Mouse (Mus musculus) liver, embryonic 13.5 days (tissue): Measurements from ENCODE around the gene Ncam1. TPM values are rescaled to one million over a fixed set of nuclear protein-coding genes. Genes with fewer than 3 reads are reported as not detected.
A peak's percentile ranks its signal among the peaks of the same experiment; 100 is the strongest.

Experiments used
- ATAC-seq: fragments of 200-750 bp; cut with Nextera tagmentation; 2 replicates; pipeline ENCODE4 v1.8.0; 2017; ENCODE audit warnings: low read depth, mild to moderate bottlenecking, moderate number of reproducible peaks, moderate library complexity
- DNase-seq: peaks from one replicate; pipeline ENCODE4 v3.0.0; 2022
- H3K27ac ChIP-seq: fragments of 300-500 bp; sonication (generic); 2 replicates; pipeline ENCODE4 v1.5.1; 2015; ENCODE audit warnings: moderate library complexity, mild to moderate bottlenecking, inconsistent platforms
- H3K27me3 ChIP-seq: fragments of 300-500 bp; sonication (generic); 2 replicates; pipeline ENCODE4 v1.6.1; 2015; ENCODE audit warnings: mild to moderate bottlenecking, inconsistent platforms
- H3K36me3 ChIP-seq: fragments of 300-500 bp; sonication (generic); 2 replicates; pipeline ENCODE4 v1.6.1; 2015; ENCODE audit warnings: mild to moderate bottlenecking, inconsistent platforms
- H3K4me1 ChIP-seq: fragments of 300-500 bp; sonication (generic); replicated peaks from 2 replicates; pipeline ENCODE4 v1.6.1; 2015; ENCODE audit warnings: inconsistent platforms
- H3K4me2 ChIP-seq: fragments of 300-500 bp; sonication (generic); 2 replicates; pipeline ENCODE4 v1.6.1; 2015; ENCODE audit warnings: inconsistent platforms, mild to moderate bottlenecking, moderate library complexity
- H3K4me3 ChIP-seq: fragments of 300-500 bp; sonication (generic); replicated peaks from 2 replicates; pipeline ENCODE4 v1.5.1; 2015; ENCODE audit warnings: mild to moderate bottlenecking, inconsistent platforms
- H3K9ac ChIP-seq: fragments of 300-500 bp; sonication (generic); 2 replicates; pipeline ENCODE4 v1.6.1; 2015; ENCODE audit warnings: mild to moderate bottlenecking, inconsistent platforms
- H3K9me3 ChIP-seq: fragments of 300-500 bp; sonication (generic); replicated peaks from 2 replicates; pipeline ENCODE4 v1.6.1; 2016; ENCODE audit warnings: inconsistent platforms
- WGBS: fragments of 180-500 bp; shearing (Covaris S2); methylation state at CpG from one replicate; pipeline ENCODE4 v1.1.7; 2015; ENCODE audit not compliant: insufficient replicate concordance; 5-methylcytosine and 5-hydroxymethylcytosine counted together
- polyA plus RNA-seq: library from polyadenylated mRNA; unstranded; fragments of >200 nt; fragmentation: Nextera tagmentation; extraction: Ambion mirVana; gene quantifications from 2 replicates; pipeline ENCODE4 v1.2.1, GENCODE M21; 2015

Ncam1 gene
- polyA plus RNA-seq, 1 experiment from 2014 or later, result 3.8 TPM

GRCm38 (mm10) chr9:49514306-49514705 lies 284.4 kb downstream of the Ncam1 start:
- no peaks in the 10 kb centered on the region for H3K9me3 ChIP-seq
- H3K9ac ChIP-seq, result no peak overlapping the region
- no peaks in the 10 kb centered on the region for H3K27me3 ChIP-seq
- ATAC-seq (no peak), DNase-seq (no peak)
- H3K4me3 ChIP-seq, result no peak overlapping the region
- H3K36me3 ChIP-seq, result no peaks in the 10 kb centered on the region
- no peak overlapping the region for H3K4me2 ChIP-seq
- H3K4me1 ChIP-seq, result no peaks in the 10 kb centered on the region
- 38% methylated on average over 2 of the region's 2 CpGs for WGBS
- H3K27ac ChIP-seq, result no peak overlapping the region

DNA sequence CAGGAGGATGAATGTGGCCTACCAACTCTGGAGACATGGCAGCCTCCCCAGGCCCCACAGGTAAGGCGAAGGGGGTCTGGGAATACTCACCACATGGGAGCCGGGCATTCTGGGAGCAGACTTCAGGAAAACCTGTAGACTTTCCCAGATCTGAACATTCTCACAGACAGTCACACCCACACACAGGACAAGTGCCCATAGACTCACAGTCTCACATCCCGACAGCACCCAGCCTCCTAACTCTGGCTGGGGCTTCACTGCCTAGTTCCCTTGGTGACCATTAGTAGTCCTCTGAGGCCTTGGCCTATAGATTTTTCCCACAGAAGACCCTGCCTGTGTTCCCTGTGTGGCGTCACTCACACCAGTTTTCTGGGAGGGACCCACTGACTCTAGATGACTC lies 288.1 kb downstream of the Ncam1 start:
- 61% methylated on average over 4 of the region's 4 CpGs for WGBS
- no peak overlapping the region for H3K9ac ChIP-seq
- H3K27ac ChIP-seq, result no peak overlapping the region
- no peaks in the 10 kb centered on the region for H3K9me3 ChIP-seq
- DNase-seq (no peak), ATAC-seq (no peak)
- H3K27me3 ChIP-seq, result no peaks in the 10 kb centered on the region
- H3K4me3 ChIP-seq, result no peak overlapping the region
- H3K4me2 ChIP-seq, result no peak overlapping the region
- H3K4me1 ChIP-seq, result no peaks in the 10 kb centered on the region
- no peaks in the 10 kb centered on the region for H3K36me3 ChIP-seq

DNA sequence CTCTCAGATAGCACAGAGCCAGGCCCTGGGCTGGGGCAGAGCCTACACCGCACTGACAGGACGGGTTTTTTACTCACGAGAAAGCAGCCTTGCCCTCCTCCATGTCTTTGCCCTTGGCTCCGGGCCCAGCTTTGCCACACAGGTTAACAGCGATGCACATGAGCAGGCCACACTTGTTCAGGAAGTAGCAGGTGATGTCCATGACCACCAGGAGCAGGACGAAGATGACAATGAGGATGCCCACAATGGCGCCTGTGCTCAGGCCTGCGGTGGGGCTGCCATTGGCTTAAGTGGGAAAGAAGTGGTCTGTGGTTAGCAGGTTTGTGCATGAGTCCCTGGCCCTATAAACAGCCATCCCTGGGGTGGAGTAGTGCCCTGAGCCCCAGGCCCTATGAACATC lies 289.1 kb downstream of the Ncam1 start:
- no peaks in the 10 kb centered on the region for H3K27me3 ChIP-seq
- ATAC-seq, result no peak
- H3K4me2 ChIP-seq, result no peak overlapping the region
- no peak for DNase-seq
- H3K27ac ChIP-seq, result no peak overlapping the region
- no peaks in the 10 kb centered on the region for H3K36me3 ChIP-seq
- H3K9ac ChIP-seq, result no peak overlapping the region
- no peaks in the 10 kb centered on the region for H3K9me3 ChIP-seq
- WGBS, result 67% methylated on average over 8 of the region's 8 CpGs
- H3K4me1 ChIP-seq, result no peaks in the 10 kb centered on the region
- H3K4me3 ChIP-seq, result no peak overlapping the region

GRCm38 (mm10) chr9:49509094-49509493 lies 289.6 kb downstream of the Ncam1 start:
- Histone ChIP-seq H3K4me1 (no peaks in the 10 kb centered on the region), H3K4me2 (no peak overlapping the region), H3K9ac (no peak overlapping the region), H3K27ac (no peak overlapping the region), H3K36me3 (no peaks in the 10 kb centered on the region), H3K27me3 (no peaks in the 10 kb centered on the region), H3K4me3 (no peak overlapping the region), H3K9me3 (no peaks in the 10 kb centered on the region)
- ATAC-seq, result no peak
- 64% methylated on average over 3 of the region's 3 CpGs for WGBS
- no peak for DNase-seq

GRCm38 (mm10) chr9:49507829-49508585 lies 290.7 kb downstream of the Ncam1 start:
- ATAC-seq (no peak), DNase-seq (no peak)
- H3K4me1 ChIP-seq, result no peaks in the 10 kb centered on the region
- H3K4me2 ChIP-seq, result no peak overlapping the region
- no peaks in the 10 kb centered on the region for H3K27me3 ChIP-seq
- H3K36me3 ChIP-seq, result no peaks in the 10 kb centered on the region
- H3K27ac ChIP-seq, result no peak overlapping the region
- WGBS, result 52% methylated on average over 9 of the region's 9 CpGs
- H3K9ac ChIP-seq, result no peak overlapping the region
- H3K9me3 ChIP-seq, result no peaks in the 10 kb centered on the region
- no peak overlapping the region for H3K4me3 ChIP-seq

- Histone ChIP-seq H3K4me3 (no peak overlapping the region), H3K4me1 (no peaks in the 10 kb centered on the region), H3K27ac (no peak overlapping the region), H3K27me3 (no peaks in the 10 kb centered on the region), H3K36me3 (no peaks in the 10 kb centered on the region), H3K9ac (no peak overlapping the region), H3K9me3 (no peaks in the 10 kb centered on the region), H3K4me2 (no peak overlapping the region)
- WGBS, result 68% methylated on average over 5 of the region's 5 CpGs
- DNase-seq (no peak), ATAC-seq (no peak)
Measured at GRCm38 (mm10) chr9:49504658-49505057, 294.1 kb downstream of the Ncam1 start.

GRCm38 (mm10) chr9:49502245-49502644 lies 296.5 kb downstream of the Ncam1 start:
- ATAC-seq (no peak), DNase-seq (no peak)
- no peaks in the 10 kb centered on the region for H3K36me3 ChIP-seq
- no peaks in the 10 kb centered on the region for H3K27me3 ChIP-seq
- H3K27ac ChIP-seq, result no peak overlapping the region
- no peak overlapping the region for H3K4me3 ChIP-seq
- no peak overlapping the region for H3K4me2 ChIP-seq
- no peak overlapping the region for H3K9ac ChIP-seq
- H3K9me3 ChIP-seq, result no peaks in the 10 kb centered on the region
- 69% methylated on average over 4 of the region's 4 CpGs for WGBS
- no peaks in the 10 kb centered on the region for H3K4me1 ChIP-seq

GRCm38 (mm10) chr9:49499878-49500277 lies 298.8 kb downstream of the Ncam1 start:
- H3K27ac ChIP-seq, result no peak overlapping the region
- H3K9me3 ChIP-seq, result no peaks in the 10 kb centered on the region
- no peaks in the 10 kb centered on the region for H3K36me3 ChIP-seq
- no peaks in the 10 kb centered on the region for H3K27me3 ChIP-seq
- WGBS, result 58% methylated on average over 2 of the region's 2 CpGs
- H3K4me3 ChIP-seq, result no peak overlapping the region
- H3K4me1 ChIP-seq, result no peaks in the 10 kb centered on the region
- no peak overlapping the region for H3K4me2 ChIP-seq
- ATAC-seq (no peak), DNase-seq (no peak)
- H3K9ac ChIP-seq, result no peak overlapping the region

GRCm38 (mm10) chr9:49493979-49494649 lies 304.6 kb downstream of the Ncam1 start:
- Histone ChIP-seq H3K36me3 (no peaks in the 10 kb centered on the region), H3K9ac (no peak overlapping the region), H3K9me3 (no peaks in the 10 kb centered on the region), H3K27me3 (no peaks in the 10 kb centered on the region), H3K27ac (no peak overlapping the region), H3K4me1 (no peaks in the 10 kb centered on the region), H3K4me2 (no peak overlapping the region), H3K4me3 (no peak overlapping the region)
- WGBS, result 6% methylated on average over 4 of the region's 4 CpGs
- ATAC-seq (no peak), DNase-seq (peak; percentile 3)

GRCm38 (mm10) chr9:49490609-49491008 lies 308.1 kb downstream of the Ncam1 start:
- Histone ChIP-seq H3K27me3 (no peaks in the 10 kb centered on the region), H3K27ac (no peak overlapping the region), H3K4me1 (peaks cover 5% of the 10 kb centered on the region; the same call in 1 of the 2 replicates), H3K36me3 (no peaks in the 10 kb centered on the region), H3K9me3 (no peaks in the 10 kb centered on the region), H3K9ac (no peak overlapping the region), H3K4me3 (no peak overlapping the region), H3K4me2 (no peak overlapping the region)
- ATAC-seq, result no peak
- DNase-seq, result no peak
- WGBS, result 63% methylated on average over 4 of the region's 4 CpGs

GRCm38 (mm10) chr9:49488912-49489895 lies 309.5 kb downstream of the Ncam1 start:
- Histone ChIP-seq H3K9ac (no peak overlapping the region), H3K4me2 (no peak overlapping the region), H3K27ac (no peak overlapping the region), H3K4me3 (no peak overlapping the region), H3K4me1 (peaks cover 11% of the 10 kb centered on the region), H3K9me3 (no peaks in the 10 kb centered on the region), H3K27me3 (0 out of 2 replicates have a peak, but pooled peaks cover 1% of the 10 kb centered on the region), H3K36me3 (no peaks in the 10 kb centered on the region)
- DNase-seq, result peak; percentile 48
- ATAC-seq, result no peak
- 26% methylated on average over 16 of the region's 16 CpGs for WGBS
